Mouse (Mus musculus) lung, postnatal 14 days (tissue): ENCODE data around the gene Glrx2.
"Not testable (repeated sequence)": the region's sequence is repeated elsewhere in the genome, so short reads cannot be mapped to it uniquely, and the experiment has no call there.

Experiments
- DNase-seq: peaks from one replicate; pipeline ENCODE4 v3.0.0; 2021

Glrx2 gene

DNA sequence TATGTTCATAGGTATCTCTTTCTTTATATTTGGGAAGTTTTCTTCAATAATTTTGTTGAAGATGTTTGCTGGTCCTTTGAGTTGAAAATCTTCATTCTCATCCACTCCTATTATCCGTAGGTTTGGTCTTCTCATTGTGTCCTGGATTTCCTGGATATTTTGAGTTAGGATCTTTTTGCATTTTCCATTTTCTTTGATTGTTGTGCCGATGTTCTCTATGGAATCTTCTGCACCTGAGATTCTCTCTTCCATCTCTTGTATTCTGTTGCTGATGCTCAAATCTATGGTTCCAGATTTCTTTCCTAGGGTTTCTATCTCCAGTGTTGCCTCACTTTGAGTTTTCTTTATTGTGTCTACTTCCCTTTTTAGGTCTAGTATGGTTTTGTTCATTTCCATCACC is at the start of gene Glrx2:
Gene Glrx2, plus strand, starts transcription at position 301 of the 400 bp plus-strand sequence.
- DNase-seq: not testable (repeated sequence)

DNA sequence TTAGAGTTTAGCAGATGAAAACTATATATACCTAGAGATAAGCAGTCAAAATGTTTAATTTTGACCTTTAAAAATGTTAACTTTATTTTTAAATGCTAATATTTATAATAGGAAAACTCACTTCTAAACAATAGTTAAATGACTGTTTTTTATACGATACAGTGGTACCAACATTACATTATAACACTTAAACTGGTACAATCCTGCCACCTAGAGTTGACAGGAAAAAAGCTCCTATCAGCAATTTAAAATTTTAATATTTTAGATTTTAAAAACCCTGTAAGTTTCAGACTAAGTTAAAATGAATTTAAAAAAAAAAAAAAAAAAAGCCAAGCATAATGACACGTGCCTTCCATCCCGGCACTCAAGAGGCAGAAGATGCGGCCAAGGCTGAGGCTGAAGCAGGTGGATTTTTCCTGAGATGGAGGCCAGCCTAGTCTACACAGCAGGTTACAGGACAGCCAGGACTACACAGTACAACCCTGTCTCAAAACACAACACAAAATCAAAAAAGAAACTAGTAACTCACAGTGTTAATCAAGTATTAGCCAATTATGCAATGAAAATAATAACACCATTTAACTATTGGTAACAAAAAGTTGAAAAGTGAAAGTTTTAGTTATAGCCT is 40.3 kb upstream of the Glrx2 start:
- DNase-seq: no peak

DNA sequence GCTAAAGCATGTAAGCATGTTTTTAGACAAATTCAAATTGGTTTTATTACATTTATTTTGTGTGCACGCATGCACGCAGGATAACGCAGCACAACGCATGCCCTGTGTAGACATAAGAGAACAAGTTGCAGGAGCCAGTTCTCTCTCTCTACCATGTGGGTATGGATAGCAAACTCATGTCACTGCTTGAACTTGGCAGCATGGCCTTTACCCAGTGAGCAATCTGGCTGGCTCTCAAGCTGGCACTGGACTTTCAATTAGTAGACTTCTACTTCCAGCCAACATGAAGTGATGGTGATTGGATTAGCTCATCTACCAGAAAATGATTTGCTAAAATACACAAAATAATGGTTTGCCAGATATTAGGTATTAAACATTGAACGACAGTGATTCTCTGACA is 35.0 kb upstream of the Glrx2 start:
- no peak for DNase-seq

- no peak for DNase-seq
Measured at GRCm38 (mm10) chr1:143684849-143685248, 31.3 kb upstream of the Glrx2 start.

DNA sequence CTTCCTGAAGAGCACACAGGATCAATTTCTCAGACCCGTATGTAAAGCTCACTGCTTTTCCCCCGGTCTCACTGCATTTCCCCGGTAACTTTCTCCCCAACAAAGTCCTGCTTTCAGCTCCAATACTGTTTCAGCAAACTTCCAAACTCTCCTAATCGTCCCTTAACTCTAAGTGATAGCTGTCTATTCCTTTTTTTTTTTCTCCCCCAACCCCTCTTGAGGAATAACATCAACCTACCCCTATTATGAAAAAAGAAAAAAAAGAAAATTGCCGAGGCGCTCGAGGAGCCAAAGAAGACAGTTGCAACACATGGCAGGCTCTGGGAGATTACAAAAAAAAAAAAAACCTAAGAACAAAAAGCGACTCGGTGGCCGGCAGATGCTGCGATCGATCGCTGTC is 14.4 kb upstream of the Glrx2 start:
- no peak for DNase-seq

DNA sequence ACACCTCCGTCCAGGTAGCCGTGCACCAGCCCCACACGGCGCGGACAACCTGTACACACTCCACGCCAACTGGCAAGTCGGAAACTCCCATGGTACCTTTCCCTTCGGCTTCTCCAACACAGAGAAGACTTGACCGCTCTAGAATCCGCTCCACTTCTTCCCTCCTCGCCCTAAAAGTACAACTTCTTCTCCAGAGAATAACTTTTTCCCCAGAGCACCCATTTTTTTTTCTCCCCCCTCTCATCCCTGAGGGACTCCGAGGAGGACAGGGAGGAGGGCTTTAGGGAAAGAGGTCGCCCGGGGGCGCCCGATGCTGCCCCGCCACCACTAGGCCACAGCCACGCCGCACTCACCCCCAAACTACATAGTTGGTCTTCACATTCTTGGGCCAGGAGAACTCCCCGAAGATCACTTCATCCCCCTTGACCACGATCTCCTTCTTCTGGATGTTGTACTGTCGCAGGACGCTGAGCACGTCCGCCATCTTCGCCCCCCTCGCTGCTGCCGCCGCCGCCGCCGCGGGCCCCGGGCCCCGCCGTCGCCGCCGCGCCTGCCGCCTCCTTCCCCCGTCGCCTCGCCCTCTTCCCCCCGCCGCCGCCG is 13.9 kb upstream of the Glrx2 start:
- DNase-seq: no peak

DNA sequence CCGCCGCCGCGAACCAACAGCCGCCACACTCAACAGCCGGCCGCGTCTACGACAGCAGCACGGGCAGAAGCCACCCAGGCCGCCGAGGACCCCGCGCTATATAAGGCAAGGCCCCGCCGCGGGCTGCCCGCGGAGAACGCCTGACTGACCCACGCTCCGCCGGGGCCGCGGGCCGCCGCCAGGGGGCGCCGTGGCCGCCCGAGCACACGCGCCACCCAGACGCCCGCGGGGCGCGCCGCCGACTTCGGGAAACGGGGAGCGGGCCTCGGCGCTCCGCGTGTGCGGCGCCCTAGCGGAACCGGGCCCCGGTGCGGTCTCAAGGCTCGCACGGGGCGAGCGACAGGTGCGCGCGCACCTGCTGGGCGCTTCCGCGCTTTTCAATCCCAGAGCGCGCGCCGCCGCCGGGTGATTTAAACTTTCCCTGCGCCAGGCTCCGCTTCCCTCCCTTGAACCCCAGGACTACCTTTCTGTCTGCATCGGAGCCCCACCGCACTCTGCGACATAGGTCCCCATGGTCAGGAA is 13.3 kb upstream of the Glrx2 start, which contains the start of gene Cdc73:
Gene Cdc73, minus strand, starts transcription at position 153 of the 522 bp plus-strand sequence.
- peak; percentile 93 for DNase-seq

DNA sequence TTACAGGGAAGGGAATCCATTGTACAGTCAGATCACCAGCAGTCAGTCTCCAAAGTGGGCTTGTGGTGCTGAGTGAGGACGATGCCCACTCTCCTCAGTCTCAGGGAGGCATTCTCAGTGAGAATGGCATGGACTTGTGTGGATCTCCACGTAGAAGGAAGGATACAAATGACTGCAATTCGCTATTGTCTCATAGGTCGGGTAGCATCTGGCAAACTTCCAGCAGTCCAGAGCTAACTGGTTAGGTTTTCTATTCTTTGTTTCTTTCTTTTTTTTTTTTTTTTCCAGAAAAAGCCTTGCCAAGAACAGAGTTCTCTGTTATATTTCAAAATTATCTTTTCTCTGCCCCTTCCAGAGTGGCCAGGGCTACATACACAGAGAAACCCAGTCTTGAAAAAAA is 9.1 kb upstream of the Glrx2 start:
- DNase-seq: no peak

GRCm38 (mm10) chr1:143708361-143708760 is 7.8 kb upstream of the Glrx2 start:
- no peak for DNase-seq

DNA sequence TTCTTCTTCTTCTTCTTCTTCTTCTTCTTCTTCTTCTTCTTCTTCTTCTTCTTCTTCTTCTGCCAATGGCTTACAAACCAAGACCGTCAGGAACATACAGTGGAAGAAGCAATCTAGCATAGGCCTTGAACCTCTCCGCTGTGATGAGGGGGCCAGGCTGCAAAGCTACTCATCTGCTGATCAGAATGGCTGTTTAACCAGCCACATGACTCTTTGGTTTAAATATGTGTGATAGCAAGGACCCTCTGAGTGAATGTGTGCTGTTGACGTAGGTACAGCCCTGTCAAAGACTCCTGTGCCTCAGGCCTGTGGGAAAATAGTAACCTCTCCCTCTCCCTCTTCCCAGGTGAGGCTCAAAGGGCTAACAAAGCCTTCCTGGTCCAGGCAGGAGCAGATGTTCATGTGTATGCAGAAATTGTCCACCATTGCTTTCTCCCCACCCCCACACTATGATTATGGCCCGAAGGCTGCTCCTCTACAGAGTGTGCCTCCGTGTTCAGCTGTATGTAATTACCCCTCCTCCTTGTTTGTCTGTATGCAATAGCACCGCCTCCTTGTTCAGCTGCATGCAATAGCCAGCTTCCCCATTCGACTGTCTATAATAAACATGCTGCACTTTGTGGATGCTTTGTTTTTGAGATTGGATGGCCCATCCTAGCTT is 6.0 kb upstream of the Glrx2 start:
- DNase-seq: no peak

DNA sequence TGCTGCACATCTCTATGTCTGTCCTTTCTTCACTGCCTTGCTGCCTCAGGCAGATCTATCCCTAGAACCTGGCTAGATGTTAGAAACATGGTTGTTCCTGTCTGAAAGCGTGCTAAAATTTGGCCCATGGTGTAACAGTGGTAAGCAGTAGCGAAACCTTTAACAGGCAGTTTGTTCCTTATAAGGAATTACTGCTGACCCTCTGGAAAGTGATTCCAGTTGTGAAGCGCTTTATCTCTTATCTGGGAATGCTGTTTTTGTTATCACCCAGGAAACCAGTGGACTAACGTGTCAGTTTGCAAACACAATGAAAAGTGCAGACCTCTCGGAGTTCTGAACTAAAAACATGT is 5.5 kb upstream of the Glrx2 start:
- no peak for DNase-seq

GRCm38 (mm10) chr1:143724456-143725064 is 8.4 kb downstream of the Glrx2 start:
- no peak for DNase-seq

DNA sequence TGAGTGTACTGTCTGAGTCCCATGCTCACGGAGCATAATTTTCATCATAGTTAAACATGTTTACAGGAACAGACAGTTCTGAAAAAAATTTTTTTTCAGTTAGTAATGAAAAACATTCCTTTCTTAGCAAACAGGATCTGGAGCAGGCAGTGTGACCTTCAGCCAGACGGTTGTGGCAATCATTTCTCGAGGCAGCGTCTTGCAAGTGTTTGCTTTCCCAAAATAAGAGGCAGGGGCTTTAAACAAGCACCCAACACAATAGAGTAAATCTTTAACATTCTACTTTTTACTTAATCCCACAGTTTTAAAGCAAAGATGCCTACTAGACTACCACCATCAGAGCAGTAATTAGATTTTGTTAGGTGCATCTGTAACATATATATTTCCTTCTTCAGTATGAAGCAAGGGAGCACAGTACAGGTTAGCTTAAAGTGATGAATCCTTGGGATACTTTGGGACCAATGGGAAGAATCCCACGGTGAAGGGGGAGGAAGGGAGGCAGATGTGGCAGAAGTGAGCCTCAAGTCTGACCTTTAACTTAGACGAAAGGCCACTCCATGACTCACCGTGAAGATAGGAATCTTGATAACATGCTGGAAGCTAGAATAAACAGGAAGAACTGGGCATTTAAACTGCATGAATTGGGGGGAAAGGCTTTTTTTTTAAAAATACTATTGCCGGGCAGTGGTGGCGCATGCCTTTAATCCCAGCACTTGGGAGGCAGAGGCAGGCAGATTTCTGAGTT is 11.7 kb downstream of the Glrx2 start:
- DNase-seq: no peak

- DNase-seq: peak; percentile 11
Measured at GRCm38 (mm10) chr1:143730899-143731298, 14.8 kb downstream of the Glrx2 start.

- DNase-seq: no peak
Measured at GRCm38 (mm10) chr1:143731691-143732090, 15.6 kb downstream of the Glrx2 start.

- DNase-seq: no peak
Measured at GRCm38 (mm10) chr1:143733914-143734410, 17.8 kb downstream of the Glrx2 start.

GRCm38 (mm10) chr1:143738811-143739210 is 22.7 kb downstream of the Glrx2 start:
- DNase-seq: no peak

- peak; percentile 87 for DNase-seq
Measured at GRCm38 (mm10) chr1:143739361-143740350, 23.5 kb downstream of the Glrx2 start.

GRCm38 (mm10) chr1:143740581-143740980 is 24.4 kb downstream of the Glrx2 start:
- DNase-seq: no peak

- DNase-seq: no peak
Measured at GRCm38 (mm10) chr1:143741331-143741730, 25.2 kb downstream of the Glrx2 start.

- no peak for DNase-seq
Measured at GRCm38 (mm10) chr1:143742186-143742585, 26.0 kb downstream of the Glrx2 start.
